Mouse (Mus musculus) ES-Bruce4 (cell line): ENCODE data around the gene Fundc1. TPM values are rescaled to one million over a fixed set of nuclear protein-coding genes. Genes with fewer than 3 reads are reported as not detected.

Source experiments
- H3K27ac ChIP-seq: 2 replicates; pipeline ENCODE4 v1.5.1; 2012; ENCODE audit warnings: low read length, inconsistent platforms; ENCODE audit not compliant: insufficient read depth
- H3K27me3 ChIP-seq: 2 replicates; pipeline ENCODE4 v1.6.1; 2012; ENCODE audit warnings: mild to moderate bottlenecking, low read length, inconsistent platforms; ENCODE audit not compliant: control insufficient read depth, poor library complexity, insufficient read depth, severe bottlenecking
- H3K36me3 ChIP-seq: 2 replicates; pipeline ENCODE4 v1.6.1; 2012; ENCODE audit warnings: inconsistent platforms, mild to moderate bottlenecking, low read length, moderate library complexity; ENCODE audit not compliant: control insufficient read depth, poor library complexity, insufficient read depth, severe bottlenecking
- H3K4me1 ChIP-seq: one replicate; pipeline ENCODE4 v1.8.1; 2011; ENCODE audit warnings: low read length; ENCODE audit not compliant: control insufficient read depth, insufficient read depth
- H3K4me3 ChIP-seq: 2 replicates; pipeline ENCODE4 v1.5.1; 2011; ENCODE audit warnings: low read depth, mild to moderate bottlenecking, low read length
- H3K9ac ChIP-seq: 2 replicates; pipeline ENCODE4 v1.6.1; 2012; ENCODE audit warnings: low read depth, mild to moderate bottlenecking, inconsistent platforms; ENCODE audit not compliant: poor library complexity, severe bottlenecking
- H3K9me3 ChIP-seq: replicated peaks from 2 replicates; pipeline ENCODE4 v1.6.1; 2012; ENCODE audit warnings: mild to moderate bottlenecking, low read length, inconsistent platforms; ENCODE audit not compliant: control insufficient read depth, poor library complexity, insufficient read depth, severe bottlenecking
- CTCF ChIP-seq: IDR thresholded peaks from one replicate; pipeline ENCODE4 v1.8.1; 2011; ENCODE audit warnings: low read depth, low read length
- EP300 ChIP-seq: IDR thresholded peaks from 2 replicates; pipeline ENCODE4 v1.6.1; 2011; ENCODE audit warnings: low read depth, low read length; ENCODE audit not compliant: insufficient read depth
- POLR2A ChIP-seq: IDR thresholded peaks from one replicate; pipeline ENCODE4 v1.8.1; 2011; ENCODE audit warnings: low read length; ENCODE audit not compliant: insufficient read depth
- polyA plus RNA-seq: library from polyadenylated mRNA; stranded (reverse); fragments of >200 nt; gene quantifications from 2 replicates; pipeline ENCODE4 v1.2.4, GENCODE M21; 2011; ENCODE audit warnings: low read depth; ENCODE audit not compliant: missing spikeins, insufficient read depth, insufficient read length

The Fundc1 gene
- polyA plus RNA-seq, 1 experiment, result 31.3 TPM

DNA sequence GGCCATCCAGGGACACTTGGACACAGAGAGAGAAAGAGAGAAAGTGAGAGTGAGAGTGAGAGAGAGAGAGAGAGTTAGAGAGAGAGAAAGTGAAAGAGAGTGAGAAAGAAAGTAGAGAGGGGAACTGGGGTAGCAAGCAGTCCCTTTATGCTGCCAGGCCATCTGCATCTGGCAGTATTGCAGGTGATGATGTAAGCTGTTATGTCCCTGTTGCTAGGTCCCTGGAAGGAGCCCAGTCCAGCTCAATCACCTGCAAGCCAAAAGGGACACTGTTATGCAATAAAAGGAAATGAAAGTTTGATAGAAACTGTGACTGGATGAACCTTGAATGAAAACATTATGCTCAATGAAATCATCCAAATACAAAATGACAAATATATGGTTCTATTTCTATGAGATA lies 52.0 kb downstream of the Fundc1 start:
- Histone ChIP-seq H3K9me3 (no peaks in the 10 kb centered on the region), H3K27me3 (no peaks in the 10 kb centered on the region), H3K27ac (no peak overlapping the region), H3K4me1 (peaks cover 2% of the 10 kb centered on the region), H3K4me3 (no peak overlapping the region), H3K36me3 (no peaks in the 10 kb centered on the region), H3K9ac (no peak overlapping the region)
- TF ChIP-seq CTCF, result no peak
- no peak for TF ChIP-seq POLR2A
- TF ChIP-seq EP300, result no peak

GRCm38 (mm10) chrX:17514012-17514411 lies 58.1 kb downstream of the Fundc1 start:
- Histone ChIP-seq H3K27me3 (no peaks in the 10 kb centered on the region), H3K9me3 (no peaks in the 10 kb centered on the region), H3K4me3 (no peak overlapping the region), H3K9ac (no peak overlapping the region), H3K4me1 (no peaks in the 10 kb centered on the region), H3K36me3 (no peaks in the 10 kb centered on the region), H3K27ac (no peak overlapping the region)
- TF ChIP-seq EP300 (no peak), POLR2A (no peak), CTCF (no peak)

DNA sequence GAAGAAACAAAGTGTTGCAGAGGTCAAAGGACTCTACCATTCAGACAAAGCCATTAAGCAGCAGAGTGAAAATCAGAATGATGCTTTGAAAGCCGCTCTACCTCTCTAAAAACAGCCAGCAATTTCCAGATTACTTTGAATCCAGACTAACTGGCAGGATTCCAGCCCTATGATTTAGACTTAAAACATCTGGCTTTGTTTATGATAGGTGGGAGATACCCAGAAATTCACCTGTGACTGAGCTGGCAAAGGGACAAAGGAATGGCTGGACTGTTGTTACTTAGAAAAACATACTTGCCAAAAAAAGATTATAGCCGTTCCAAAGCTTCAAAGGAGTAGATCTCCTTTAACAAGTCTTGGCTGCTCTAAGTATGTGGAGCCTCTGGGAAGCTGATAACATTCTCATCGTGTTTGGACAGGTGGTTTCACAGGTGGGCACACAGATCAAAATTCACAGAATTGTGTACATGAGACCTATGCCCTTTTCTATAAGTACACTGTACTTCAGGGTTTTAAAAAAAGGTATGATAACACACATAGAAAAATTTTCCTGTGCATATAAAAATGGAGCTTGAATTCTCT lies 60.0 kb downstream of the Fundc1 start:
- no peak overlapping the region for H3K4me3 ChIP-seq

More for the DNA sequence above, 60.0 kb downstream of the Fundc1 start:
- Histone ChIP-seq H3K4me1 (no peaks in the 10 kb centered on the region), H3K9ac (no peak overlapping the region), H3K36me3 (no peaks in the 10 kb centered on the region), H3K9me3 (peaks cover 3% of the 10 kb centered on the region; the same call in 1 of the 2 replicates), H3K27me3 (no peaks in the 10 kb centered on the region), H3K27ac (no peak overlapping the region)
- TF ChIP-seq CTCF (no peak), POLR2A (no peak), EP300 (no peak)
